Mouse (Mus musculus) inflammation-experienced regulatory T-cells, adult 16 weeks (primary cell): ENCODE measurements around the gene Trim52. TPM values are rescaled to one million over a fixed set of nuclear protein-coding genes. Genes with fewer than 3 reads are reported as not detected.

Experiments used
- polyA plus RNA-seq: library from polyadenylated mRNA; unstranded; fragments of 100-300 nt; shearing (Covaris generic); gene quantifications from one replicate; pipeline ENCODE4 v1.2.1, GENCODE M21; 2017

Trim52 gene
- polyA plus RNA-seq, result not detected

DNA sequence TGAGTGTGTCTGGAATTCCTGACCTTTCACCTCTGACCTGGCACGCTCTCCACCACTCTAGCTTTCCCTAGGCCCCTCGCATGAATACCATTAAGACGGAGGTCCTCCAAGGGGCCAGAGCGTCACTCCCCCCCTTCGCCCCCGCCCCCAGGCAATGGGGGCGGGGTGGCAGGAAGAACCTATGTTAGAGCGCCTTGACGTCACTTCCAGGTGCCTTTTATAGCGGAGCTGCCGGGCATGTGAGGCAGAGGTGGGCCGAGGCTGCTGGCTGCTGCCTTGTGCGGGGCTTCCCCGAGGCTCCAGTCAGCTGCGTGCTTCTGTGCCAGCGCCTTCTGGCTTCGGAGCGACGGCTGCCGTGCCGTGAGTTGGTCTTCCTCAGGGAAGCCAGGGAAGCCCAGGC is at the start of gene Trim52:
Trim52 (plus strand) TSS at position 219 of the 400 bp plus-strand sequence.

Other genes with a start within 250 kb of the Trim52 start
- gene Spry2, start 209.4 kb upstream of the Trim52 start, polyA plus RNA-seq, result not detected